Mouse (Mus musculus): ENCODE measurements around the gene Zglp1. TPM values are rescaled to one million over a fixed set of nuclear protein-coding genes. Genes with fewer than 3 reads are reported as not detected.

Gene Zglp1
- polyA plus RNA-seq, 1 experiment from 2014 or later, result 1.1 TPM

- peak overlapping the region; percentile 40 to 54 for H3K4me3 ChIP-seq (ENCODE audit: control insufficient read depth in 1 of 2, insufficient read depth in 1 of 2, low read depth in 1 of 2, low read length in 2 of 2)
- peaks cover 27 to 42% of the 10 kb centered on the region in 2 experiments for H3K4me1 ChIP-seq (ENCODE audit: control insufficient read depth in 2 of 2, insufficient read depth in 2 of 2, low read length in 2 of 2)
- ATAC-seq (ENCODE audit: insufficient number of reproducible peaks, insufficient read depth, low FRiP score, low read depth), result no peak
- peak overlapping the region; percentile 28 for H3K9ac ChIP-seq (ENCODE audit: low read length)
- peak overlapping the region; percentile 83 for H3K4me2 ChIP-seq (ENCODE audit: low read length)
- H3K27ac ChIP-seq (replicated peaks in 1 of 2; ENCODE audit: control insufficient read depth in 1 of 2, insufficient read depth in 1 of 2, low read depth in 2 of 2, low read length in 2 of 2), result 0 out of 4 replicates have a peak overlapping the region, but pooled peaks of 1 of the 2 experiments have one; percentile 29
- H3K9me3 ChIP-seq (ENCODE audit: control insufficient read depth, low read length), result no peaks in the 10 kb centered on the region
- 0 out of 2 replicates have a peak, but pooled peaks cover 2% of the 10 kb centered on the region for H3K36me3 ChIP-seq (ENCODE audit: control insufficient read depth, insufficient read depth, low read length)
- under 1% methylated on average over 36 of the region's 36 CpGs for WGBS
- peaks cover 58% of the 10 kb centered on the region for H3K27me3 ChIP-seq (ENCODE audit: control insufficient read depth, insufficient read depth, low read length)
Observed at GRCm38 (mm10) chr9:21031251-21031895, 35.5 kb downstream of the Zglp1 start.

- peaks cover 23 to 38% of the 10 kb centered on the region in 2 experiments for H3K4me1 ChIP-seq (ENCODE audit: control insufficient read depth in 2 of 2, insufficient read depth in 2 of 2, low read length in 2 of 2)
- 0 out of 4 replicates have a peak overlapping the region, but pooled peaks of 1 of the 2 experiments have one; percentile 29 for H3K27ac ChIP-seq (replicated peaks in 1 of 2; ENCODE audit: control insufficient read depth in 1 of 2, insufficient read depth in 1 of 2, low read depth in 2 of 2, low read length in 2 of 2)
Observed at GRCm38 (mm10) chr9:21030781-21031250, 36.1 kb downstream of the Zglp1 start.

GRCm38 (mm10) chr9:21030055-21030600 lies 36.8 kb downstream of the Zglp1 start:
- WGBS, result 19% methylated on average over 22 of the region's 22 CpGs
- Histone ChIP-seq H3K9ac (ENCODE audit: low read length) (0 out of 2 replicates have a peak overlapping the region, but pooled peaks have one; percentile 64), H3K27ac (replicated peaks in 1 of 2; ENCODE audit: control insufficient read depth in 1 of 2, insufficient read depth in 1 of 2, low read depth in 2 of 2, low read length in 2 of 2) (no peak overlapping the region), H3K27me3 (ENCODE audit: control insufficient read depth, insufficient read depth, low read length) (peaks cover 46% of the 10 kb centered on the region), H3K9me3 (ENCODE audit: control insufficient read depth, low read length) (no peaks in the 10 kb centered on the region), H3K36me3 (ENCODE audit: control insufficient read depth, insufficient read depth, low read length) (0 out of 2 replicates have a peak, but pooled peaks cover 6% of the 10 kb centered on the region), H3K4me1 (ENCODE audit: control insufficient read depth in 2 of 2, insufficient read depth in 2 of 2, low read length in 2 of 2) (peaks cover 23 to 38% of the 10 kb centered on the region in 2 experiments), H3K4me2 (ENCODE audit: low read length) (peak overlapping the region; percentile 83), H3K4me3 (ENCODE audit: control insufficient read depth in 1 of 2, insufficient read depth in 1 of 2, low read depth in 1 of 2, low read length in 2 of 2) (peak overlapping the region in 1 of 2 experiments; percentile 54; a peak in 2 of 4 replicates)
- ATAC-seq (ENCODE audit: insufficient number of reproducible peaks, insufficient read depth, low FRiP score, low read depth), result no peak

More at GRCm38 (mm10) chr9:21030781-21031250, 36.1 kb downstream of the Zglp1 start:
- Histone ChIP-seq H3K9me3 (ENCODE audit: control insufficient read depth, low read length) (no peaks in the 10 kb centered on the region), H3K9ac (ENCODE audit: low read length) (peak overlapping the region; percentile 28; the same call in 1 of the 2 replicates), H3K4me2 (ENCODE audit: low read length) (peak overlapping the region; percentile 83), H3K27me3 (ENCODE audit: control insufficient read depth, insufficient read depth, low read length) (peaks cover 53% of the 10 kb centered on the region), H3K4me3 (ENCODE audit: control insufficient read depth in 1 of 2, insufficient read depth in 1 of 2, low read depth in 1 of 2, low read length in 2 of 2) (peak overlapping the region; percentile 40 to 54), H3K36me3 (ENCODE audit: control insufficient read depth, insufficient read depth, low read length) (0 out of 2 replicates have a peak, but pooled peaks cover 6% of the 10 kb centered on the region)
- peak; percentile 47 for ATAC-seq (ENCODE audit: insufficient number of reproducible peaks, insufficient read depth, low FRiP score, low read depth)
- 0% methylated on average over 13 of the region's 13 CpGs for WGBS

GRCm38 (mm10) chr9:21029291-21030054 lies 37.4 kb downstream of the Zglp1 start, which contains the start of gene Icam4:
Gene Icam4 (plus strand): TSS chr9:21029373.
- Histone ChIP-seq H3K27ac (replicated peaks in 1 of 2; ENCODE audit: control insufficient read depth in 1 of 2, insufficient read depth in 1 of 2, low read depth in 2 of 2, low read length in 2 of 2) (no peak within 1 kb of the TSS; a peak in 1 of 4 replicates), H3K4me3 (ENCODE audit: control insufficient read depth in 1 of 2, insufficient read depth in 1 of 2, low read depth in 1 of 2, low read length in 2 of 2) (peak within 1 kb of the TSS; percentile 42 to 54), H3K9ac (ENCODE audit: low read length) (peak within 1 kb of the TSS; percentile 64), H3K4me1 (ENCODE audit: control insufficient read depth in 2 of 2, insufficient read depth in 2 of 2, low read length in 2 of 2) (peaks cover 23 to 38% of the 10 kb centered on the region in 2 experiments), H3K9me3 (ENCODE audit: control insufficient read depth, low read length) (no peaks in the 10 kb centered on the region), H3K4me2 (ENCODE audit: low read length) (peak within 1 kb of the TSS; percentile 83), H3K27me3 (ENCODE audit: control insufficient read depth, insufficient read depth, low read length) (peaks cover 40% of the 10 kb centered on the region), H3K36me3 (ENCODE audit: control insufficient read depth, insufficient read depth, low read length) (0 out of 2 replicates have a peak, but pooled peaks cover 6% of the 10 kb centered on the region)
- peak; percentile 9; the same call in 1 of the 2 replicates for ATAC-seq (ENCODE audit: insufficient number of reproducible peaks, insufficient read depth, low FRiP score, low read depth)
- WGBS, result 1% methylated on average over 37 of the region's 37 CpGs

- peaks cover 32% of the 10 kb centered on the region for H3K27me3 ChIP-seq (ENCODE audit: control insufficient read depth, insufficient read depth, low read length)
- no peak for ATAC-seq (ENCODE audit: insufficient number of reproducible peaks, insufficient read depth, low FRiP score, low read depth)
- WGBS, result 74% methylated on average over 6 of the region's 6 CpGs
- no peaks in the 10 kb centered on the region for H3K9me3 ChIP-seq (ENCODE audit: control insufficient read depth, low read length)
- H3K4me1 ChIP-seq (ENCODE audit: control insufficient read depth in 2 of 2, insufficient read depth in 2 of 2, low read length in 2 of 2), result peaks cover 23 to 38% of the 10 kb centered on the region in 2 experiments
- no peak overlapping the region for H3K4me3 ChIP-seq (ENCODE audit: control insufficient read depth in 1 of 2, insufficient read depth in 1 of 2, low read depth in 1 of 2, low read length in 2 of 2)
- H3K4me2 ChIP-seq (ENCODE audit: low read length), result 0 out of 2 replicates have a peak overlapping the region, but pooled peaks have one; percentile 83
- H3K9ac ChIP-seq (ENCODE audit: low read length), result no peak overlapping the region
- H3K36me3 ChIP-seq (ENCODE audit: control insufficient read depth, insufficient read depth, low read length), result 0 out of 2 replicates have a peak, but pooled peaks cover 6% of the 10 kb centered on the region
- no peak overlapping the region for H3K27ac ChIP-seq (replicated peaks in 1 of 2; ENCODE audit: control insufficient read depth in 1 of 2, insufficient read depth in 1 of 2, low read depth in 2 of 2, low read length in 2 of 2)
Observed at GRCm38 (mm10) chr9:21028560-21029110, 38.3 kb downstream of the Zglp1 start.

GRCm38 (mm10) chr9:21027774-21028290 lies 39.1 kb downstream of the Zglp1 start:
- peaks cover 24% of the 10 kb centered on the region for H3K27me3 ChIP-seq (ENCODE audit: control insufficient read depth, insufficient read depth, low read length)
- no peak overlapping the region for H3K27ac ChIP-seq (replicated peaks in 1 of 2; ENCODE audit: control insufficient read depth in 1 of 2, insufficient read depth in 1 of 2, low read depth in 2 of 2, low read length in 2 of 2)
- no peaks in the 10 kb centered on the region for H3K9me3 ChIP-seq (ENCODE audit: control insufficient read depth, low read length)
- H3K4me1 ChIP-seq (ENCODE audit: control insufficient read depth in 2 of 2, insufficient read depth in 2 of 2, low read length in 2 of 2), result peaks cover 18 to 30% of the 10 kb centered on the region in 2 experiments
- ATAC-seq (ENCODE audit: insufficient number of reproducible peaks, insufficient read depth, low FRiP score, low read depth), result no peak
- 59% methylated on average over 8 of the region's 8 CpGs for WGBS
- H3K9ac ChIP-seq (ENCODE audit: low read length), result no peak overlapping the region
- 0 out of 2 replicates have a peak, but pooled peaks cover 6% of the 10 kb centered on the region for H3K36me3 ChIP-seq (ENCODE audit: control insufficient read depth, insufficient read depth, low read length)
- no peak overlapping the region for H3K4me3 ChIP-seq (ENCODE audit: control insufficient read depth in 1 of 2, insufficient read depth in 1 of 2, low read depth in 1 of 2, low read length in 2 of 2)
- no peak overlapping the region for H3K4me2 ChIP-seq (ENCODE audit: low read length)
